Mouse (Mus musculus) olfactory bulb, adult 2 months (tissue): Measurements from ENCODE around the gene Mvd.

Source experiments
- CTCF ChIP-seq: fragments of 200-500 bp; IDR thresholded peaks from 2 replicates; pipeline ENCODE4 v1.5.1; 2012; ENCODE audit warnings: low read depth, mild to moderate bottlenecking, low read length, moderate library complexity; ENCODE audit not compliant: insufficient read depth
- POLR2A ChIP-seq: fragments of 200-500 bp; IDR thresholded peaks from 2 replicates; pipeline ENCODE4 v1.6.1; 2012; ENCODE audit warnings: mild to moderate bottlenecking, low read depth, low read length, moderate library complexity; ENCODE audit not compliant: insufficient read depth

- TF ChIP-seq CTCF (no peak), POLR2A (no peak)
Observed at GRCm38 (mm10) chr8:122414311-122414710, 28.9 kb downstream of the Mvd start.
